11 mouse cellular contexts compared by ENCODE assay signal in genomic region chr5:124247296-124247695, GRCm38 (mm10). TPM values are rescaled to one million over a fixed set of nuclear protein-coding genes. Genes with fewer than 3 reads are reported as not detected.
DNase-seq lines count a peak whose midpoint lies in the region; ATAC-seq and TF ChIP-seq lines count a peak whose summit lies in the region.
"Had no signal": no experiment of that assay in that cellular context is flagged by ENCODE, and none has a peak within 500 bp of the region (broad histone marks: within the 10 kb centered on the region; RNA-seq: fewer than 3 reads in every experiment).

No protein-coding gene starts in this region.

- no peaks in the 10 kb centered on the region for H3K9me3 ChIP-seq in heart, embryonic 15.5 days (replicated peaks)
- H3K9me3 ChIP-seq in lung, embryonic 16.5 days (ENCODE audit: control insufficient read depth, low read length) = no peaks in the 10 kb centered on the region
- H3K9me3 ChIP-seq in hindbrain, postnatal 0 days (ENCODE audit: low read length) = no peaks in the 10 kb centered on the region
- no peaks in the 10 kb centered on the region for H3K9me3 ChIP-seq in midbrain, postnatal 0 days (ENCODE audit: low read length)
- H3K9me3 ChIP-seq: limb, embryonic 15.5 days had no signal

- peaks cover 24% of the 10 kb centered on the region for H3K36me3 ChIP-seq in heart, embryonic 15.5 days
- H3K36me3 ChIP-seq in lung, embryonic 16.5 days (ENCODE audit: control insufficient read depth, insufficient read depth, low read length) = peaks cover 5% of the 10 kb centered on the region; the same call in 1 of the 2 replicates
- H3K36me3 ChIP-seq in hindbrain, postnatal 0 days (ENCODE audit: insufficient read depth, low read length) = no peaks in the 10 kb centered on the region; the same call in 1 of the 2 replicates
- H3K36me3 ChIP-seq in midbrain, postnatal 0 days (ENCODE audit: insufficient read depth, low read length) = peaks cover 8% of the 10 kb centered on the region; the same call in 1 of the 2 replicates

- peak overlapping the region; percentile 93 for H3K27ac ChIP-seq in heart, embryonic 15.5 days
- H3K27ac ChIP-seq in lung, embryonic 16.5 days (ENCODE audit: low read length) = no peak overlapping the region; the same call in 1 of the 2 replicates
- 0 out of 2 replicates have a peak overlapping the region, but pooled peaks have one; percentile 3 for H3K27ac ChIP-seq in hindbrain, postnatal 0 days
- H3K27ac ChIP-seq in midbrain, postnatal 0 days (ENCODE audit: low read depth, low read length) = no peak overlapping the region
- H3K27ac ChIP-seq: limb, embryonic 15.5 days had no signal

- H3K4me1 ChIP-seq in heart, embryonic 15.5 days (replicated peaks) = peaks cover 51% of the 10 kb centered on the region
- H3K4me1 ChIP-seq in lung, embryonic 16.5 days (replicated peaks; ENCODE audit: control insufficient read depth, insufficient read depth, low read length) = peaks cover 24% of the 10 kb centered on the region
- peaks cover 17% of the 10 kb centered on the region; the same call in 1 of the 2 replicates for H3K4me1 ChIP-seq in hindbrain, postnatal 0 days (ENCODE audit: insufficient read depth, low read length)
- H3K4me1 ChIP-seq in midbrain, postnatal 0 days (ENCODE audit: insufficient read depth, low read length) = peaks cover 16% of the 10 kb centered on the region

- no peak for TF ChIP-seq CTCF in hindbrain, postnatal 0 days (IDR thresholded peaks at IDR 0.05; ENCODE audit: low read depth)
- TF ChIP-seq CTCF in midbrain, postnatal 0 days (IDR thresholded peaks at IDR 0.05) = no peak

- H3K4me3 ChIP-seq in heart, embryonic 15.5 days = peak overlapping the region; percentile 82
- no peak overlapping the region for H3K4me3 ChIP-seq in lung, embryonic 16.5 days (ENCODE audit: low read length)
- H3K4me3 ChIP-seq in hindbrain, postnatal 0 days (ENCODE audit: low read length) = no peak overlapping the region
- no peak overlapping the region for H3K4me3 ChIP-seq in midbrain, postnatal 0 days (ENCODE audit: low read depth, low read length)

- H3K27me3 ChIP-seq in heart, embryonic 15.5 days = no peaks in the 10 kb centered on the region
- no peaks in the 10 kb centered on the region for H3K27me3 ChIP-seq in lung, embryonic 16.5 days (ENCODE audit: control insufficient read depth, insufficient read depth, low read depth, low read length)
- no peaks in the 10 kb centered on the region for H3K27me3 ChIP-seq in hindbrain, postnatal 0 days (ENCODE audit: insufficient read depth, low read length)
- no peaks in the 10 kb centered on the region for H3K27me3 ChIP-seq in midbrain, postnatal 0 days (ENCODE audit: insufficient read depth, low read length)
- H3K27me3 ChIP-seq: limb, embryonic 15.5 days had no signal

- 26% methylated on average over 7 of the region's 7 CpGs for WGBS in heart, embryonic 15.5 days
- 51% methylated on average over 7 of the region's 7 CpGs for WGBS in lung, embryonic 16.5 days
- 39% methylated on average over 7 of the region's 7 CpGs for WGBS in hindbrain, postnatal 0 days
- WGBS in midbrain, postnatal 0 days = 24% methylated on average over 7 of the region's 7 CpGs

- 0 out of 2 replicates have a peak overlapping the region, but pooled peaks have one; percentile 94 for H3K9ac ChIP-seq in heart, embryonic 15.5 days
- 0 out of 2 replicates have a peak overlapping the region, but pooled peaks have one; percentile 21 for H3K9ac ChIP-seq in lung, embryonic 16.5 days (ENCODE audit: low read length)
- no peak overlapping the region for H3K9ac ChIP-seq in hindbrain, postnatal 0 days (replicated peaks; ENCODE audit: low read length)
- no peak overlapping the region for H3K9ac ChIP-seq in midbrain, postnatal 0 days (replicated peaks; ENCODE audit: low read length, poor library complexity, severe bottlenecking)
- H3K9ac ChIP-seq: limb, embryonic 15.5 days had no signal

- DNase-seq in heart, adult 18-20 months = no peak
- no peak for DNase-seq in lung, postnatal 25 days (ENCODE audit: low spot score)
- DNase-seq in hindbrain, postnatal 0 days (ENCODE audit: low spot score) = no peak
- DNase-seq in midbrain, postnatal 0 days (ENCODE audit: low spot score) = no peak
- DNase-seq in adrenal gland, postnatal 4 days (ENCODE audit: low spot score in 2 of 2) = no peak
- DNase-seq in layer of hippocampus, adult 8-10 months (ENCODE audit: low spot score in 2 of 2) = no peak
- DNase-seq: cerebellum, adult 11 months; layer of hippocampus, adult 9-11 months had no signal

- ATAC-seq in heart, embryonic 15.5 days (replicated peaks; ENCODE audit: insufficient number of reproducible peaks, insufficient read depth, low FRiP score, low read depth) = no peak
- ATAC-seq in lung, embryonic 16.5 days (ENCODE audit: low read depth) = no peak
- no peak for ATAC-seq in hindbrain, postnatal 0 days
- no peak for ATAC-seq in midbrain, postnatal 0 days (ENCODE audit: low FRiP score)

- H3K4me2 ChIP-seq in heart, embryonic 15.5 days = peak overlapping the region; percentile 91
- peak overlapping the region; percentile 85 for H3K4me2 ChIP-seq in lung, embryonic 16.5 days (ENCODE audit: low read depth, low read length)
- H3K4me2 ChIP-seq in hindbrain, postnatal 0 days (ENCODE audit: low read depth, low read length) = 0 out of 2 replicates have a peak overlapping the region, but pooled peaks have one; percentile 23
- peak overlapping the region; percentile 93 for H3K4me2 ChIP-seq in midbrain, postnatal 0 days (ENCODE audit: low read depth, low read length, poor library complexity, severe bottlenecking)

RNA-seq across cellular contexts. Expression of gene Pitpnm2, which starts 2.3 kb away (rescaled TPM):
- polyA plus RNA-seq in heart, embryonic 15.5 days (2015; fragmentation: Nextera tagmentation; extraction: Ambion mirVana) = 4.9 and 7.9 TPM in 2 replicates
- 10 to 100 TPM; 36.8 to 38.9 TPM for total RNA-seq in heart, adult 18-20 months (2021)
- 6.6 and 9.2 TPM in 2 replicates for polyA plus RNA-seq in lung, embryonic 16.5 days (2015; fragmentation: Nextera tagmentation; extraction: Ambion mirVana)
- 43.9 and 44.1 TPM in 2 replicates for total RNA-seq in hindbrain, postnatal 0 days (2014; rRNA removed)
- polyA plus RNA-seq in hindbrain, postnatal 0 days (2015; fragmentation: Nextera tagmentation; extraction: Ambion mirVana) = 7.6 TPM in 2 replicates
- 48.1 and 66.2 TPM in 2 replicates for total RNA-seq in midbrain, postnatal 0 days (2014; rRNA removed)
- 8.6 and 10.1 TPM in 2 replicates for polyA plus RNA-seq in midbrain, postnatal 0 days (2015; fragmentation: Nextera tagmentation; extraction: Ambion mirVana)
- total RNA-seq in adrenal gland, postnatal 4 days (2021) = 10 to 100 TPM; 51.2 to 56.3 TPM
- total RNA-seq in layer of hippocampus, adult 8-10 months (2022) = 100 to 1,000 TPM; 260 to 337 (median 315) TPM

Comparison
In these comparisons a context has a peak if more than half of its experiments do, and no peak if none do; other contexts are left out.
1. H3K27ac ChIP-seq: peak in heart, embryonic 15.5 days (single experiment) and hindbrain, postnatal 0 days (single experiment); none in lung, embryonic 16.5 days (single experiment) and midbrain, postnatal 0 days (single experiment).
2. H3K4me2 ChIP-seq: peak in every context shown above with its lines; median percentile 93 in midbrain, postnatal 0 days; 91 in heart, embryonic 15.5 days; 85 in lung, embryonic 16.5 days; 23 in hindbrain, postnatal 0 days.
3. H3K9ac ChIP-seq: peak in heart, embryonic 15.5 days (single experiment) and lung, embryonic 16.5 days (single experiment); none in hindbrain, postnatal 0 days (single experiment) and midbrain, postnatal 0 days (single experiment).